Mouse (Mus musculus): ENCODE measurements around the gene Egflam. TPM values are rescaled to one million over a fixed set of nuclear protein-coding genes. Genes with fewer than 3 reads are reported as not detected.

The Egflam gene
- polyA plus RNA-seq (2016; fragmentation: Nextera tagmentation; extraction: Ambion mirVana) = 9.2 and 11.3 TPM in 2 replicates

- peak; percentile 67 for DNase-seq (ENCODE audit: low spot score)
- H3K9me3 ChIP-seq (replicated peaks) = peaks cover 5% of the 10 kb centered on the region; the same call in 1 of the 2 replicates
- H3K36me3 ChIP-seq = no peaks in the 10 kb centered on the region
- WGBS = under 1% methylated on average over 62 of the region's 62 CpGs
- peak within 1 kb of the TSS; percentile 81 for H3K27ac ChIP-seq (replicated peaks)
- H3K4me3 ChIP-seq = peak within 1 kb of the TSS; percentile 71
- H3K4me1 ChIP-seq = peaks cover 17% of the 10 kb centered on the region
- peaks cover 50% of the 10 kb centered on the region for H3K27me3 ChIP-seq (ENCODE audit: low read depth, poor library complexity, severe bottlenecking)
These were observed at the start of gene Egflam for GRCm38 (mm10) chr15:7397818-7398608. Gene Egflam (minus strand): TSS chr15:7398395.

- Histone ChIP-seq H3K36me3 (no peaks in the 10 kb centered on the region), H3K27me3 (ENCODE audit: low read depth, poor library complexity, severe bottlenecking) (no peaks in the 10 kb centered on the region), H3K4me3 (no peak overlapping the region), H3K9me3 (replicated peaks) (no peaks in the 10 kb centered on the region), H3K27ac (replicated peaks) (no peak overlapping the region), H3K4me1 (peaks cover 6% of the 10 kb centered on the region; the same call in 1 of the 2 replicates)
- 73% methylated on average over 17 of the region's 17 CpGs for WGBS
- no peak for DNase-seq (ENCODE audit: low spot score)
These were observed 45.5 kb upstream of the Egflam start for GRCm38 (mm10) chr15:7443396-7444315.

- H3K27me3 ChIP-seq (ENCODE audit: low read depth, poor library complexity, severe bottlenecking) = no peaks in the 10 kb centered on the region
- H3K4me3 ChIP-seq = no peak overlapping the region
- no peak overlapping the region for H3K27ac ChIP-seq (replicated peaks)
- WGBS = 62% methylated on average over 16 of the region's 16 CpGs
- peaks cover 6% of the 10 kb centered on the region; the same call in 1 of the 2 replicates for H3K4me1 ChIP-seq
- DNase-seq (ENCODE audit: low spot score) = no peak
- no peaks in the 10 kb centered on the region for H3K36me3 ChIP-seq
- no peaks in the 10 kb centered on the region for H3K9me3 ChIP-seq (replicated peaks)
These were observed 44.2 kb upstream of the Egflam start for GRCm38 (mm10) chr15:7442148-7443100.

- no peaks in the 10 kb centered on the region for H3K27me3 ChIP-seq (ENCODE audit: low read depth, poor library complexity, severe bottlenecking)
- H3K36me3 ChIP-seq = no peaks in the 10 kb centered on the region
- no peaks in the 10 kb centered on the region for H3K9me3 ChIP-seq (replicated peaks)
- H3K4me3 ChIP-seq = no peak overlapping the region
- no peak for DNase-seq (ENCODE audit: low spot score)
- WGBS = 83% methylated on average over 2 of the region's 2 CpGs
- H3K4me1 ChIP-seq = no peaks in the 10 kb centered on the region
- no peak overlapping the region for H3K27ac ChIP-seq (replicated peaks)
These were observed 26.1 kb upstream of the Egflam start for GRCm38 (mm10) chr15:7424282-7424681.

GRCm38 (mm10) chr15:7404521-7404920 lies 6.3 kb upstream of the Egflam start:
- Histone ChIP-seq H3K9me3 (replicated peaks) (no peaks in the 10 kb centered on the region), H3K4me1 (no peaks in the 10 kb centered on the region), H3K4me3 (no peak overlapping the region), H3K27ac (replicated peaks) (no peak overlapping the region), H3K36me3 (no peaks in the 10 kb centered on the region), H3K27me3 (ENCODE audit: low read depth, poor library complexity, severe bottlenecking) (peaks cover 14% of the 10 kb centered on the region)
- DNase-seq (ENCODE audit: low spot score) = no peak
- WGBS = 87% methylated on average over 8 of the region's 8 CpGs

- H3K27ac ChIP-seq (replicated peaks) = peak overlapping the region; percentile 81
- 0 out of 2 replicates have a peak, but pooled peaks cover under 1% of the 10 kb centered on the region for H3K9me3 ChIP-seq (replicated peaks)
- H3K27me3 ChIP-seq (ENCODE audit: low read depth, poor library complexity, severe bottlenecking) = peaks cover 50% of the 10 kb centered on the region
- peaks cover 17% of the 10 kb centered on the region for H3K4me1 ChIP-seq
- no peaks in the 10 kb centered on the region for H3K36me3 ChIP-seq
- peak; percentile 25 for DNase-seq (ENCODE audit: low spot score)
- WGBS = 2% methylated on average over 17 of the region's 17 CpGs
- H3K4me3 ChIP-seq = peak overlapping the region; percentile 71
These were observed 680 bp upstream of the Egflam start for GRCm38 (mm10) chr15:7398609-7399540.

GRCm38 (mm10) chr15:7397446-7397817 lies 763 bp downstream of the Egflam start:
- H3K27ac ChIP-seq (replicated peaks) = peak overlapping the region; percentile 81
- H3K4me1 ChIP-seq = peaks cover 17% of the 10 kb centered on the region
- 0% methylated on average over 8 of the region's 8 CpGs for WGBS
- peak overlapping the region; percentile 71 for H3K4me3 ChIP-seq
- no peak for DNase-seq (ENCODE audit: low spot score)
- H3K36me3 ChIP-seq = no peaks in the 10 kb centered on the region
- H3K9me3 ChIP-seq (replicated peaks) = peaks cover 5% of the 10 kb centered on the region; the same call in 1 of the 2 replicates
- peaks cover 50% of the 10 kb centered on the region for H3K27me3 ChIP-seq (ENCODE audit: low read depth, poor library complexity, severe bottlenecking)

- H3K4me1 ChIP-seq = no peaks in the 10 kb centered on the region
- no peaks in the 10 kb centered on the region for H3K36me3 ChIP-seq
- no peak overlapping the region for H3K27ac ChIP-seq (replicated peaks)
- DNase-seq (ENCODE audit: low spot score) = no peak
- WGBS = 86% methylated on average over 4 of the region's 4 CpGs
- no peak overlapping the region for H3K4me3 ChIP-seq
- no peaks in the 10 kb centered on the region for H3K27me3 ChIP-seq (ENCODE audit: low read depth, poor library complexity, severe bottlenecking)
- H3K9me3 ChIP-seq (replicated peaks) = no peaks in the 10 kb centered on the region
These were observed 14.8 kb downstream of the Egflam start for GRCm38 (mm10) chr15:7383349-7383748.

- Histone ChIP-seq H3K9me3 (replicated peaks) (no peaks in the 10 kb centered on the region), H3K27ac (replicated peaks) (no peak overlapping the region), H3K4me1 (no peaks in the 10 kb centered on the region), H3K36me3 (no peaks in the 10 kb centered on the region), H3K27me3 (ENCODE audit: low read depth, poor library complexity, severe bottlenecking) (no peaks in the 10 kb centered on the region), H3K4me3 (no peak overlapping the region)
- no peak for DNase-seq (ENCODE audit: low spot score)
- WGBS = 78% methylated on average over 10 of the region's 10 CpGs
These were observed 15.7 kb downstream of the Egflam start for GRCm38 (mm10) chr15:7382457-7382856.

GRCm38 (mm10) chr15:7352635-7353051 lies 45.6 kb downstream of the Egflam start:
- WGBS = 88% methylated on average over 1 of the region's 1 CpGs
- Histone ChIP-seq H3K27ac (replicated peaks) (no peak overlapping the region), H3K9me3 (replicated peaks) (no peaks in the 10 kb centered on the region), H3K4me1 (no peaks in the 10 kb centered on the region), H3K36me3 (no peaks in the 10 kb centered on the region), H3K4me3 (no peak overlapping the region), H3K27me3 (ENCODE audit: low read depth, poor library complexity, severe bottlenecking) (no peaks in the 10 kb centered on the region)
- no peak for DNase-seq (ENCODE audit: low spot score)

GRCm38 (mm10) chr15:7340703-7341309 lies 57.4 kb downstream of the Egflam start:
- 74% methylated on average over 5 of the region's 5 CpGs for WGBS
- Histone ChIP-seq H3K9me3 (replicated peaks) (no peaks in the 10 kb centered on the region), H3K27me3 (ENCODE audit: low read depth, poor library complexity, severe bottlenecking) (no peaks in the 10 kb centered on the region), H3K4me1 (no peaks in the 10 kb centered on the region), H3K4me3 (no peak overlapping the region), H3K36me3 (no peaks in the 10 kb centered on the region), H3K27ac (replicated peaks) (no peak overlapping the region)
- no peak for DNase-seq (ENCODE audit: low spot score)

Measured in midbrain, embryonic 10.5 days (tissue).